Mouse (Mus musculus): ENCODE data around the gene Pmf1. TPM values are rescaled to one million over a fixed set of nuclear protein-coding genes. Genes with fewer than 3 reads are reported as not detected.

Gene Pmf1
- polyA plus RNA-seq, 1 experiment from 2014 or later, result 33.5 TPM

DNA sequence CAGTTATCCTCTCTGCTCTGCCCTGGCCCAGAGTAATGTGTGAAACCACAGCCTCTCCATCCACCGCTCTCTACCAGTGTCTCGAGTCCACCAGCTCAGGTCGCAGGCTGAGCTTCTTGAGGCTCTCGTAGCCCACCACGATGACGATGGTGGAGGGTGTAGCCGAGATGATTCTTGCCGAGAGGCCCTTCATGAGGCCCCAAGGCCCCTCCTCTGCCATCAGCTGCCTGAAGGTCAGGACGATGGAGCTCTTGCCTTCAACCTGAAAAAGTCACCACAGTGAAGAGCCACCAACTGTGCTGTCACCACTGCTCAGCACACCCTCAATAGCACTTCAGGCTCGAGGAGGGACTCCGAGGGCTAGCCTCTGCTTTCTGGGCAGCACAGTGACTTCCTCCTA is 2.5 kb upstream of the Pmf1 start:
- no peak overlapping the region for H3K4me2 ChIP-seq
- no peak overlapping the region for H3K4me3 ChIP-seq
- H3K27me3 ChIP-seq, result no peaks in the 10 kb centered on the region
- H3K4me1 ChIP-seq (replicated peaks), result peaks cover 25% of the 10 kb centered on the region
- H3K36me3 ChIP-seq, result peaks cover 66% of the 10 kb centered on the region
- 90% methylated on average over 11 of the region's 11 CpGs for WGBS
- no peak overlapping the region for H3K9ac ChIP-seq
- no peak for ATAC-seq (ENCODE audit: low read depth)
- H3K9me3 ChIP-seq, result no peaks in the 10 kb centered on the region
- no peak overlapping the region for H3K27ac ChIP-seq (replicated peaks)

DNA sequence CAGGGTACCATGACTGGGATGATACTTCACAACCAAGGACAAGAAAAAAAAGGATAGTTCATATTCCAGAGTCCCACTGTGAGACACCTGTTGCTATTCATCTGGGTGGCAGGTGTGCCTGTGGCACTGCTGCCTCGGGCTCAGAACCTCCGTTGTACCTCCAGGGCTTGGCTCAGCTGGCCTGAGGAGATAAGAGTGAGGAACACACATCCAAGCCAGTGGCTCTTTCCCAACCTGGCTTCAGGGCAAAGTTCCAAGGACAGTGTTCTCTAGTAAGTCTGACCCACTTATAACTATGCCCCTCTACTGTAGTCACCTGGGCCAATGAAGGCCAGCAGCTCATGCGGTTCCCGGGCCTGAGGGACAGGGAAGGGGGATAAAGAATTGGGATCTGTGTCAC is 1.6 kb upstream of the Pmf1 start:
- WGBS, result 89% methylated on average over 4 of the region's 4 CpGs
- Histone ChIP-seq H3K4me1 (replicated peaks) (peaks cover 27% of the 10 kb centered on the region), H3K9me3 (no peaks in the 10 kb centered on the region), H3K9ac (no peak overlapping the region), H3K4me3 (no peak overlapping the region), H3K36me3 (peaks cover 57% of the 10 kb centered on the region), H3K4me2 (no peak overlapping the region), H3K27ac (replicated peaks) (no peak overlapping the region), H3K27me3 (no peaks in the 10 kb centered on the region)
- no peak for ATAC-seq (ENCODE audit: low read depth)

DNA sequence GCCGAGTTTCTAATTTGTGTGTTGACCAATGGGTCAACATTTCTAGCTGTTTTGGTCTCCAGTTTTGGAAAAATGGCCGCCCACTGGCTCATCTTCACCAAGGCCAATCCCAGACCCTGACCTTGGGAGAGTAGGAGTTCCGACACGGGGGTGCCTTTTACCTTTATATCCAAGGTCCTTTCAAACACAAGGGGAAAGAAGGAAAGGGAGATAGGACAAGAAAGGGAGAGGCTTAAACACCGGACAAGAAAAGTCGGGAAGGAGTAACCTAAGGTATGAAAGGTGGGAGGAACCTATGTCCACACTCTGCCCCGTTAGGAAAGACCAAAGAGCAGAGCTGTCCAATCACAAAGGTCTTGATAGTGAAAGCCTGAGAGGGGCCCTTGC is 507 bp upstream of the Pmf1 start:
- Histone ChIP-seq H3K36me3 (peaks cover 46% of the 10 kb centered on the region), H3K27ac (replicated peaks) (peak overlapping the region; percentile 90), H3K4me3 (peak overlapping the region; percentile 63), H3K4me2 (peak overlapping the region; percentile 69), H3K9me3 (no peaks in the 10 kb centered on the region), H3K27me3 (no peaks in the 10 kb centered on the region), H3K4me1 (replicated peaks) (peaks cover 27% of the 10 kb centered on the region), H3K9ac (peak overlapping the region; percentile 86)
- ATAC-seq (ENCODE audit: low read depth), result no peak
- 26% methylated on average over 7 of the region's 7 CpGs for WGBS

DNA sequence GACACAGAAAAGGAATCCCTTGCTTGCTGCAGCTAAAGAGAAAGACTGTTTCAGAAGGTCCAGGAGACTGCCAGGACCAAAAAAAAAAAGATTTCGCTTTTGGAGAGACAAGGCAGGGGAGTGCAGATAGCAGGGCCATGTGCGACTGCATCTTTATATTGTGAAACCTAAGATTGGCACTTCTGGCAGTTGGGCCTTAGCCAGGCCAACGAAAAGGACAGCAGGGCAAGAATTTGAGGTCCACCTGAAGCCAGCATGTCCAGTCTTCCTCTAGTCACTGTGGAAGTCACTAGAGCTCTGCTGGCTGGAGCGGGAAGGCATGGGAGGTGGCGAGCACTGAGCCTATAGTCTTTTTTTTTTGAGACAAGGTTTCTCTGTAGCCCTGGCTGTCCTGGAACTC is 1.2 kb downstream of the Pmf1 start:
- H3K27ac ChIP-seq (replicated peaks), result 0 out of 2 replicates have a peak overlapping the region, but pooled peaks have one; percentile 90
- WGBS, result 73% methylated on average over 5 of the region's 5 CpGs
- peak overlapping the region; percentile 86; the same call in 1 of the 2 replicates for H3K9ac ChIP-seq
- H3K9me3 ChIP-seq, result no peaks in the 10 kb centered on the region
- peak overlapping the region; percentile 63; the same call in 1 of the 2 replicates for H3K4me3 ChIP-seq
- peaks cover 31% of the 10 kb centered on the region for H3K36me3 ChIP-seq
- peak overlapping the region; percentile 69 for H3K4me2 ChIP-seq
- peaks cover 27% of the 10 kb centered on the region for H3K4me1 ChIP-seq (replicated peaks)
- no peak for ATAC-seq (ENCODE audit: low read depth)
- no peaks in the 10 kb centered on the region for H3K27me3 ChIP-seq

DNA sequence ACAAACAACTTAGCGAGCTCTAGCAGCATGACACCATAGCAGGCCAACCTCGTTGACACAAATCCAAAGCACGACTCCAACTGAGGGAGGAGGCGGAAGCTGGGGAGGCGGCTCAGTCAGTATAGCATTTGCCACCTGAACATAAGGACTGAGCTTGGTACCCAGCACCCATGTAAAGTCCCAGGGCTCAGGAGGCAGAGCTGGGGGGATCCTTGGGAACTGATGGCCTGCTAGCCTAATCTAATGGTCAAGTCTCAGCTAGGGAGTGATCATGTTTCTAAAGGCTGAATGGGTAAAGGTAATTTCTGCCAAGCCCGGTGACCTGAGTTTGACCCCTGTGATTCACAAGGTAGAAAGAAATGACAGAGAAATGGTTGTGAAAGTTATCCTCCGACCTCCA is 2.6 kb downstream of the Pmf1 start:
- 61% methylated on average over 7 of the region's 7 CpGs for WGBS
- H3K4me2 ChIP-seq, result no peak overlapping the region
- no peak overlapping the region for H3K27ac ChIP-seq (replicated peaks)
- ATAC-seq (ENCODE audit: low read depth), result no peak
- H3K36me3 ChIP-seq, result peaks cover 19% of the 10 kb centered on the region
- peaks cover 27% of the 10 kb centered on the region for H3K4me1 ChIP-seq (replicated peaks)
- no peaks in the 10 kb centered on the region for H3K27me3 ChIP-seq
- H3K9me3 ChIP-seq, result no peaks in the 10 kb centered on the region
- no peak overlapping the region for H3K4me3 ChIP-seq
- no peak overlapping the region for H3K9ac ChIP-seq

DNA sequence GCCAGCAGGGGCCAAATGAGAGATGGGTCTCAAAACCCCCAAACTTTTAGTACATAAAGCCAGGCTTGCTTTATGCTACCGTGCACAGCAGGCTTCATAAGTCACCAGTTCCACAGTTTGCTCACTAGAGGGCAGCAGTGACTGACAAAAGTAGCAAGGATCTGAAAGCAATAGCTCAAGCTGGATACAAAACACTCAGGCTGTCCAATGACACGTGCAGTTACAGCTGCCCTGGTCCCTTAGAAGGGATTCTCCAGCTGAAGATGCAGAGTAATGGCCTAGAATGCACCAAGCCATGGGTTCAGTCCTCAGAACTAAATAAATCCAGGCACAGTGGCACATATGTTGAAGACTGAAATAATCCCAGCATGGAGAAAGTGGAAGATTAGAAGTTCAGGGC is 3.0 kb downstream of the Pmf1 start:
- Histone ChIP-seq H3K36me3 (peaks cover 15% of the 10 kb centered on the region), H3K4me1 (replicated peaks) (peaks cover 27% of the 10 kb centered on the region), H3K27ac (replicated peaks) (no peak overlapping the region), H3K4me3 (no peak overlapping the region), H3K4me2 (no peak overlapping the region), H3K27me3 (no peaks in the 10 kb centered on the region), H3K9me3 (no peaks in the 10 kb centered on the region), H3K9ac (no peak overlapping the region)
- WGBS, result 0% methylated on average over 2 of the region's 2 CpGs
- ATAC-seq (ENCODE audit: low read depth), result 0 out of 2 replicates have a peak, but pooled peaks have one; percentile 16

DNA sequence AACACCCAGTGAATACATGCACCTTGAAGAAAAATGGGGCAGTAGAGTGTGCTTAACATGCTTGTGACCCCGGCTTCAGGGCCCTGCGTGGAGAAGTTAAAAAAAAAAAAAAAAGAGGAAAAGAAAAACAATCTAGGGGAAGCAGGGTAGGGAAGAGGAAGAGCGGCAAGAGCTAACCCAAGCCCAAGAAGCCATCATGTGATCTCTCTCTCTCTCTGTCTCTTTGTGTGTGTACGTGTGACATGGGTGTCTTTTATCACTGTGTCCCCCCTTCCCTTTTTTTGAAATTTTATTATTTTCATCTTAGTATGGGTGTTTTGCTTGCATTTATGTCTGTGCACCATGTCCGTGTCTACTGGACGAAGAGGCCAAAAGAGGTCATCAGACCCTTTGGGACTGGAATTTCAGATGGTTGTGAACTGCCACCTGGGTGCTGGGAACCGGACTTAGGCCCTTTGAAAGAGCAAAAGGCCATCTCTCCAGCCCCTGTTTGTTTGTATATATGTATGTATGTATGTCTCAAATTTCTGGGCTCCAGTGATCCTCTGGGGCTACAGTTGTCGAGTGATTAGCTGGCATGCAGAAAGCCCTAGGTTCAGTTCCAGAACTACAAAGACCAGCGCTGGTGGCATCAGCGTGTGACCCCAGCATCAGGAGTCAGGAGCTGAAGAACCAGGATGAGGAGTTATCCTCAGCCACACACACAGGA is 6.5 kb downstream of the Pmf1 start:
- Histone ChIP-seq H3K27me3 (no peaks in the 10 kb centered on the region), H3K4me3 (no peak overlapping the region), H3K36me3 (peaks cover 7% of the 10 kb centered on the region), H3K4me2 (no peak overlapping the region), H3K9ac (no peak overlapping the region), H3K9me3 (no peaks in the 10 kb centered on the region), H3K27ac (replicated peaks) (no peak overlapping the region), H3K4me1 (replicated peaks) (peaks cover 8% of the 10 kb centered on the region)
- WGBS, result 92% methylated on average over 10 of the region's 10 CpGs
- ATAC-seq (ENCODE audit: low read depth), result no peak

DNA sequence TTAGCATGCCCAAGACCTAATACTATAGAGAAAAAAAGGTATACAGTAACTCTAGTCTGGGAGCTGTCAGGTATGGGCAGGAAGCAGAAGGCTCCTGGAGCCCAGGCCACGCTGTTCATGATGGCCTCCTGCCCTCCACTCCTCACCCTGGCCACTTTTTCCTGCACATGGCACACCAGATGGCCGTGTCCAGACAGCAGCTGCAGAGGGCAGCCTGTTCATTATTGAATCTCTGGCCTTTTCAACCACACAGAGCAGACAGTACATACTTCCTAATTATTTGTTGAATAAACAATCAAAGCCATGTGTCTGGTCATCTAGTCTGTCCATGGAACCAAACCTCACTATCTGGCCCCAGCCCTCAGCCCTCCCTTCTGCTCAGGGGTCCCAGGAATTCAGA is 11.5 kb downstream of the Pmf1 start:
- Histone ChIP-seq H3K9ac (no peak overlapping the region), H3K4me1 (replicated peaks) (no peaks in the 10 kb centered on the region), H3K36me3 (peaks cover 4% of the 10 kb centered on the region; the same call in 1 of the 2 replicates), H3K4me3 (no peak overlapping the region), H3K27ac (replicated peaks) (no peak overlapping the region), H3K27me3 (no peaks in the 10 kb centered on the region), H3K4me2 (no peak overlapping the region), H3K9me3 (no peaks in the 10 kb centered on the region)
- no peak for ATAC-seq (ENCODE audit: low read depth)
- WGBS, result 73% methylated on average over 2 of the region's 2 CpGs

DNA sequence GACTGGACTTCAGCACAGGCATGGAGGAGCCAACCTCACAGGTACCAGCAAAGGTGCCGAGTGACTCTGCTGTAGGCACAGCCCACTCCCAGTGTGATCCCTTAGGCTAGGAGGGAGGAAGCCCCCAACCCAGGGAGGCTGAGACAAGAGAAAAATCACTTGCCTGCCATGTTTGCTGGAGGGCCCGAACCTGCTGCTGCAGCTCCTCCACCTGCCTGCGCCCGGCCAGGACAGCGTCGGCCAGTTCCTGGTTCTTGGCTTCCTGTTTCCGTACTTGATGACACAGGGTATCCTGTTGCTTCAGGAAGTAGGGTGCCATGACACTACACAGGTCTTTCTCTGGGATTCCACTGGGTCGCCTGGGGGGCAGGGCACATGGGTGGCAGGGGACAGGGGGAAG is 14.4 kb downstream of the Pmf1 start:
- WGBS, result 90% methylated on average over 8 of the region's 8 CpGs
- Histone ChIP-seq H3K9me3 (no peaks in the 10 kb centered on the region), H3K4me1 (replicated peaks) (no peaks in the 10 kb centered on the region), H3K4me3 (no peak overlapping the region), H3K27ac (replicated peaks) (no peak overlapping the region), H3K36me3 (peaks cover 4% of the 10 kb centered on the region; the same call in 1 of the 2 replicates), H3K27me3 (no peaks in the 10 kb centered on the region), H3K4me2 (no peak overlapping the region), H3K9ac (no peak overlapping the region)
- ATAC-seq (ENCODE audit: low read depth), result no peak

DNA sequence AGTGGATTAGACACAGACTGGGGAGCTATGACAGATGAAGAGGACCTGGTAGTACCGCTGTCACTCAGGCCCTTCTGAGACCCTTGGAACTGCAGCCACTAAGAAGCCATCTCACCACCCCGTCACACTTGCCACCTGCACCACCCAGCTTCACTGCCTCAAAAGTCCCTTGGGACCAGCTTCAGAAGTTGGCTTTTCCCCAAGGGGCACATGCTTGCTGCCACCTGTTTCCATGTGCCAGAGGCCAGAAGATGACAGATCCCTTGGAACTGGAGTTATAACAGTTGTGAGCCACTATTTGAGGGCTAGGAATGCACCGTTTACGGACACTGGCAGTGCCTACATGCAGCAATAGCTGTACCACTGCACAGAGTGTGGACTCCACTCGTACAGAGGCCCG is 14.8 kb downstream of the Pmf1 start:
- no peak overlapping the region for H3K9ac ChIP-seq
- H3K4me3 ChIP-seq, result no peak overlapping the region
- no peak overlapping the region for H3K27ac ChIP-seq (replicated peaks)
- no peak overlapping the region for H3K4me2 ChIP-seq
- WGBS, result 93% methylated on average over 6 of the region's 6 CpGs
- no peaks in the 10 kb centered on the region for H3K4me1 ChIP-seq (replicated peaks)
- no peaks in the 10 kb centered on the region for H3K9me3 ChIP-seq
- H3K27me3 ChIP-seq, result no peaks in the 10 kb centered on the region
- ATAC-seq (ENCODE audit: low read depth), result no peak
- H3K36me3 ChIP-seq, result peaks cover 6% of the 10 kb centered on the region; the same call in 1 of the 2 replicates

DNA sequence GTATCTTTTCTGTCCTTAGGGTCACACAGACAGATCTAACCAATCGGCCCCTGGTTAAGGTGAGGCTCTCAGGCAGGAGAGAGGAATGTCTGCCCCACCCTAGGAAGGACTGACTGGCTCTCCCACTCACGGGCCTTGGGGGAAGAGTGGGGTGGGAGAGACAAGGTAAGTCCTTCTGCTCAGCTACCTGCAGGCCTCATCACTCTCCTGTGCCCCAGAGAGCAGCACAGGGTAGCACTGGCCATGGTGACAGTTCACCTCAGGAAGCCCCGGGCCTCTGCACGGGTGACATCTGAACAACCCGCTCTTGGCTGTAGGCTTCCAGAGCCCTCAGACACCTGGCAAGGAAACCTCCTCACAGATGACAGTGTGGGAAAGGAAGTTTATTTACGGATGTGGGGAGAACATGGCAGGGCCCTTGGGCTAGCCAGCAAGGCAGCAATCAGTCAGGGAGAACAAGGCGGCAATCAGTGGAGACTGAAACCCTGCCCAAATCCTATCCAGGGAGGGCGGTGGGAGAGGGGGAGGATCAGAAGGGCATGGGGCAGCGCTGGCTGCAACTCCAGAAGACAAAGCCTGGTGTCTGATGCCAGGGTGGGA is 16.3 kb downstream of the Pmf1 start:
- H3K4me2 ChIP-seq, result no peak overlapping the region
- H3K27me3 ChIP-seq, result no peaks in the 10 kb centered on the region
- no peak overlapping the region for H3K4me3 ChIP-seq
- WGBS, result 88% methylated on average over 9 of the region's 9 CpGs
- 0 out of 2 replicates have a peak overlapping the region, but pooled peaks have one; percentile 49 for H3K9ac ChIP-seq
- H3K27ac ChIP-seq (replicated peaks), result no peak overlapping the region
- no peak for ATAC-seq (ENCODE audit: low read depth)
- H3K4me1 ChIP-seq (replicated peaks), result no peaks in the 10 kb centered on the region
- H3K36me3 ChIP-seq, result peaks cover 9% of the 10 kb centered on the region; the same call in 1 of the 2 replicates
- no peaks in the 10 kb centered on the region for H3K9me3 ChIP-seq

DNA sequence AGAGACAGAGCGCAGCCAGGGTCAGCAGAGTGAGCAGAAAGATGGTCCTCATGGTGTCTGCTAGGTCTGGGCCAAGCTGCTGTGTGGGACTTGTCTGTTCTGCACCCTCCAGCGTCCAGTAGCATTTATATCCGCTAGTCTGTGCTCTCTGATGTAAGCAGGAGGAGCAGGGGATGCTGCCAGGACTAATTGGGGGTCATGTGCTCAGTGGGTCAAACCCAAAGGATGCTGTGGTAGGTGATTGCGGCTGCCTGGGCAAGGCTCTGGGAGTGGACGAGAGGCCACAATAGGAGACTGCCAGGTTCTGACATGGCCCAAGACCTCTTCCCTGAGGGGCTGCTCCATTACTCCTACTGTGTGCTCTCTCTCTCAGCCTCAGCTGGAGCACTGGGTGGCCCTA is 25.8 kb downstream of the Pmf1 start, which contains the start of gene Bglap:
TSS of gene Bglap (minus strand) at position 101 of the 400 bp plus-strand sequence.
- Histone ChIP-seq H3K4me1 (replicated peaks) (peaks cover 8% of the 10 kb centered on the region), H3K27ac (replicated peaks) (no peak within 1 kb of the TSS), H3K9me3 (no peaks in the 10 kb centered on the region), H3K36me3 (no peaks in the 10 kb centered on the region), H3K9ac (no peak within 1 kb of the TSS), H3K27me3 (no peaks in the 10 kb centered on the region), H3K4me3 (no peak within 1 kb of the TSS), H3K4me2 (no peak within 1 kb of the TSS)
- ATAC-seq (ENCODE audit: low read depth), result no peak
- WGBS, result 78% methylated on average over 5 of the region's 5 CpGs

Measured in neural tube, embryonic 13.5 days (tissue).